Mouse (Mus musculus) CD4-positive, CD25-positive, alpha-beta regulatory T cell, adult 9 weeks (primary cell): ENCODE results near the gene Cadps2. TPM values are rescaled to one million over a fixed set of nuclear protein-coding genes. Genes with fewer than 3 reads are reported as not detected.

ENCODE experiments used
- polyA plus RNA-seq: library from polyadenylated mRNA; unstranded; fragments of 100-300 nt; shearing (Covaris generic); gene quantifications from one replicate; pipeline ENCODE4 v1.2.1, GENCODE M21; 2017

Cadps2 gene
- polyA plus RNA-seq = not detected

GRCm38 (mm10) chr6:23839009-23839811 lies at the start of gene Cadps2:
Cadps2 (minus strand) TSS chr6:23839421.

GRCm38 (mm10) chr6:23655036-23655435 lies 184.2 kb downstream of the Cadps2 start, which contains the start of gene Rnf148:
Rnf148 (minus strand) TSS chr6:23655136.

GRCm38 (mm10) chr6:23650205-23650604 lies 189.0 kb downstream of the Cadps2 start, which contains the start of gene Rnf133:
Rnf133 (minus strand) TSS chr6:23650305.

GRCm38 (mm10) chr6:23248313-23249052 lies 590.7 kb downstream of the Cadps2 start, which contains the start of gene Fezf1:
Fezf1 (minus strand) TSS chr6:23248362.

Other genes starting within 250 kb of the Cadps2 start
- gene Rnf133, start 189.1 kb downstream of the Cadps2 start, polyA plus RNA-seq = not detected
- not detected for gene Rnf148, start 184.3 kb downstream of the Cadps2 start, polyA plus RNA-seq
- gene Tas2r118, start 130.6 kb upstream of the Cadps2 start, polyA plus RNA-seq = not detected